Mouse (Mus musculus): ENCODE measurements around the gene Xylb.

GRCm38 (mm10) chr9:119339558-119340211, 17.5 kb upstream of the Xylb start, which contains the start of gene Acaa1a:
- TF ChIP-seq FLI1 (IDR thresholded peaks at IDR 0.05; ENCODE audit: low read length) (no peak), GATA1 (IDR thresholded peaks at IDR 0.05; ENCODE audit: borderline replicate concordance, low read length) (no peak)
